Mouse (Mus musculus) embryo, embryonic 9.5 days (tissue): ENCODE data around the gene Tada1.

Source experiments
- DNase-seq: peaks from one replicate; pipeline ENCODE4 v3.0.0-alpha.2; 2017; ENCODE audit errors: extremely low spot score

Gene Tada1

DNA sequence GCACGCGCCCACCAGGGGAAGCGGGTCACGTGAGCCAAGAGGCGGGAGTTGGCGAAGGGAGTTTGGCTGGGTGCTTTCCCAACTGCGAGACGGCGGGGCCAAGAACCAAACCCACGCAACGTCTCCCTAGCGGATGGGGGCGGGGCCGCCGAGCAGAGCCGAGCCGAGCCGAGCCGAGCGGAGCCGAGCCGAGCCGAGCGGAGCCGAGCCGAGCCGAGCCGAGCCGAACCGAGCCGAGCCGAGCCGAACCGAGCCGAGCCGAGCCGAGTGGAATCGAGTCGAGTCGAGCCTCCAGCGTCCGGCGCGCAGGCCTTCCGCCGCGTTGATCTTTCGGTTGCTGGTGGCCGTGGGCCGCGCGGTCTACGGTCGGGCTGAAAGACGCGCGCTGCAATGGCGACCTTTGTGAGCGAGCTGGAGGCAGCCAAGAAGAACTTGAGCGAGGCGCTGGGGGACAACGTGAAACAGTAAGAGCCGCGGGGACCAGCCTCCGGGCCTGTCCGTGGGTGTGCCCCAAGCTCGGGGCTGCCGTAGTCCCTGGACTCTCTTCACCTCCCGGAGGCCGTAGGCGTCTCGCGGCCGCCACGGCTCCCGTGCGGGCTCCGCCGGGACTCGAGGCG lies at the start of gene Tada1:
TSS of gene Tada1 (plus strand) at position 85 of the 617 bp plus-strand sequence.
- peak; percentile 96 for DNase-seq

DNA sequence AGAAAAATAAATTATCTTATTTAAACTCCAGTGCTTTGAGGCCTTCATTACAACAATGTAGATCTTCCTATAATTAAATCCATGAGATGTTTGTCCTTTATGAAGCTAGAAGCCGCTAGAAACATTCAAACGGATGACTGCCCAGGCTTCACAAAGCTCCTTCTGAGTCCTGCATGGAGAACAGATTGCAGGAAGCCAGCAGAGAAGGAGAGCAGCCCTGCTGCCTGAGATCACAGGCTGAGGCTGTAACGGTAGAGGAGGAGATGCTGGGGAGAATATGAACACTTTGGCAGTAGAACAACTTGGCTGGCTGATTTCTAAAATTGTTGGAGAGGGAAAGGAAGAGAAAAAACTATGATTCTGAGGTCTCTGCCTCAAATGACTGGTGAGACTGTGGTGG lies 48.1 kb upstream of the Tada1 start:
- DNase-seq: no peak

DNA sequence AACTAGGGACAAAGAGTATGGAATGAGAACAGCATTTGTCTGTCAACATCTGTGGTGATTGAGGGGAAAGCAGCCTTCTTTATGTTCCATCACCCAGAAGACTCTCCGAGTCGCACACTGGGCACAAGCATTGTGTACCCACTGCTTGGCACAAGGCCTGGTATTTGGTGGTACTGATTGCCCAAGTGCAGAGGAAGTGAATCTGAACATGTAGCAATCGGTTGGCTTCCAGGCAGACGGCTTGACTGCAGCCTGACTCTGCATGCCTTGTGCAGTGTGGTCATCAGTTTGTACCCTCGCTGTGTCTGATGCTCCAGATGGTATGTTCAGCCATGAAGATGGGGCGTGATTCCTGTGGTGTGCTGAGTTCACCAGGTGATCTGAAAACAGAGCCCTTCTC lies 39.8 kb upstream of the Tada1 start:
- DNase-seq: no peak

- no peak for DNase-seq
Observed at GRCm38 (mm10) chr1:166342060-166342459, 36.8 kb upstream of the Tada1 start.

DNA sequence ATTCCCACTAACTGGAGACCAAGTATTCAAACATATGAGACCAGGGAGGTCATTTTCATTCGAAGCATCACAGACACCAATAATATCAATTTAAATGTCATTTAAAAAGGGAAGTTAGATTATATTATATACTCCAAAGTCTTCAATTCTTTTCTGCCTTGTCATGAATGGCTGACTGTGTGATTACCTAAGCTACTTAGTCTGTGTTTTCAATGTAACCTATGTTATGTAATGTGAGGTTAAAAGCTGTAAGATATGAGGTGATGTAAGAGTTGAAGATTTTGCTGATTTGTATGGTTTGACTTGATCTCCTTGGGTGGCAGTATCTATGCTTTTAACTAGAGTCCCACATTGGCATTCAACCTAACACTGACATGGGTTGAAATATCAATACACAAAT lies 36.4 kb upstream of the Tada1 start:
- no peak for DNase-seq

GRCm38 (mm10) chr1:166343586-166343985 lies 35.3 kb upstream of the Tada1 start:
- no peak for DNase-seq

DNA sequence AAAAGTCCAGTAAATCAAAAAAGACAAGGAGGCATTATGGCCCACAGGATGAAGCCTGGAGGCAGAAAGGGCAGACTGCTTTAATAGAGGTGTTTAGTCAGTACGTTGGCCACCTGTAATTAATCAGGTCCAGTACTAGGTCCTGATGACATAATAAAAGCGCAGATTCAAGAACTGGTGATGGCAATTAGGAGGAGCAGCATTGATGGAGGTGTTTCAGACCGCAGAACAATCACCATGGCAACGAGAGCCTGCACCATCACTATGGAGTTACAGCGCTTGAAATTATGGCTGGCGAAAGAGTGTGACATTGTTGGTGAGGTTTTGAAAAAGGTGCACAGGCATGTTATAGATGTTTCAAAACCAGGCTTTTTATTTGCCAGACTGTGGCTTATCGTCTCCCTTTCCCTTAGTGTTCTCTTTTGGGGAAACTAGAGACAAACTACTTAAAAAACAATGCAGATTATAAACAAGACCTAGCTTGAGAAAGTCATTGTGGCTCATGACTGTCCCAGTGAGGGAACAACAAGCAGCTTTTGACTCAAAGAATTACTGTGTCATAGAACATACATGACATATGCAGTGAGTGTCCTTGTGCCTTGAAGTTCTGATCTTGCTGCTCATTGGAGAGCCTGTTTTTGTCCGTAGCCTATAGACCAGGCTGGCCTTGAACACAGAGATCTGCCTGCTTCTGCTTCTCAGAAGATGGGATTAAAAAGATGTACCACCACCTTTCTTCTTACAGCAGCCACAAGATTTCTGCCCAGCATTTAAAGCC lies 34.4 kb upstream of the Tada1 start:
- DNase-seq: no peak

GRCm38 (mm10) chr1:166345602-166346001 lies 33.3 kb upstream of the Tada1 start:
- no peak for DNase-seq

GRCm38 (mm10) chr1:166346906-166347305 lies 32.0 kb upstream of the Tada1 start:
- DNase-seq: no peak

DNA sequence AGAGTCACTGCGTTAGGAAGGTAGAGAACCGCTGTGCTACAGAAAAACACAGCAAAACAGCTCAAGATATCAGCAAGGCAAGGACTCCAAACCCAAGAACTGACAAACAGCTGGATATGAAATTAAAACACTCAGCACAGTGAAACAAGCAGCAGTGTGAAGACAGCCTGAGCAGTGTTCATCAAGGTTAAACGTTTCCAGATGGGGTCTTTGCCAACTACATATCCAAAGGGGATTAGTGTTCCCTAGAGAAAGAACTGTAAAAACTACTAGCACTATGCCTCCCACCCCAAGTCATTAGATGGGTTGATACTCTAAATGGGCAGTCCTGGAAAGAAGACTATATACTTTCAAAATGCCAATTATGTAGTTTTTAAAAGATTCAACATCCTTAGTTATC lies 29.6 kb upstream of the Tada1 start:
- no peak for DNase-seq

DNA sequence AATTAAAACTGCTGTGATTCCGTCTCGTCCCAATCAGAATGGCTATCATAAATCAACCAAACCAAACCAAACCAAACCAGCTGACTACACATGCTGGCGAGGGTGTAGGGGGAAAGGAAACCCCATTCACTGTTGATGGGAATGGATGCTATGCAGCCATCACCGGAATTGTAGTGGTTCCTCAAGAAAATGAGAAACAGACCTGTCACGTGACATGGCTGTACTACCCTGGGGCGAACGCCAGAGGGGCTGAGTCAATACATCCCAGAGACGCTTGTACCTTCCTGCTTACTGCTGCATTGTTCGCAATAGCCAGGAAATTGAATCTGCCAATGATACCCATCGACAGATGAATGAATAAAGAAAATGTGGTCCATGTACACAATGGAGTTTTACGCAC lies 29.1 kb upstream of the Tada1 start:
- DNase-seq: no peak

DNA sequence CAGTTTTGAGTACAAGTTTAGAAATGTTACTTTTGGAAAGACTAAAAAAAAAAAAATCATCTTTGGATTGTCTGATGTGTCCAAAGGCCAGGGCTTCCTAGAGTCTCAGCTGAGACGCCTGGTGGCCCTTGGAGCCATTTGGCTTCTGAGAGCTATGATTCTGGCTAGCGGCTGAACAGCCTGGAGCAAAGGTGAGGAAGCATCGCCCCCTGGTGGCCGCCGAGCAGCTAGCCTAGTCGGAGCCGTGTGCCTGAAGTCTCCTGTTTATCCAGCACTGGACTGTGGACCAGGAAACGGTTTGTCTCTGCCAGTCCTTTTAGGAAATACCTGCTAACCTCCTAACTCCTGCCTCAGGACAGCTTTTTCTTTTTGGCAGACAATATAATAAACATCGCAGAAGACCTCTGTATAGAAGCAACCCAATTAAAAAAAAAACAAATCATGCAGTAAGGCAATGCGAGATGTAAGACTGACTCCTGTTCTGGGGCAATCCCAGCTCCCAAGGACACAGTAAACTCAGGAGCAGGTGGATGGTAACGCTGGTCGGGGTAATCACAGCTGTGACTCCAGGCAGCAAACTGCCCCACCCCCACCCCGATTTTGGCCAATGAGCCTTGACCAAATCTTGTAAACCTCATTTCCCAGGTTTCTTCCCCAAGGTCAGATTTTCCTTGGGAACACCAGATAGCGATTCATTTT lies 18.6 kb upstream of the Tada1 start:
- peak; percentile 74 for DNase-seq

DNA sequence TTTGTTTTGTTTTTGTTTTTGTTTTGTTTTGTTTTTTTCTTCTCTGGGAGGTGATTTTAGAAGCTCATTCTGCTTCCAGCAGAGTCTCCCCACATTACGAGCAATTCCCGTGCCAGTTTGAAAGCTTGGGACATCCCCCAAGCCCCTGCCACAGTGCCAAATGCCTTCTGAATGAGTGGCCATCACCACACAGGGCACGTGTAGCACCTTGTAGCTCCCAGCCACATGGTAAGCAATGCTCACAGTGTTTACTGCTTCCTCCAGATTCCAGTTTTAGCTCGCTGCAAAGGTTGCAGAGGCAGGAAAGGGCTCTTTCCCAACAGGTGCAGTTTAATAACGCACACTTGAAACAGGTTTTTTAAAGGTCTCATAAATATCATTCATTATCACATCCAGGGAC lies 18.0 kb upstream of the Tada1 start:
- no peak for DNase-seq

- DNase-seq: no peak
Observed at GRCm38 (mm10) chr1:166361842-166362241, 17.1 kb upstream of the Tada1 start.

DNA sequence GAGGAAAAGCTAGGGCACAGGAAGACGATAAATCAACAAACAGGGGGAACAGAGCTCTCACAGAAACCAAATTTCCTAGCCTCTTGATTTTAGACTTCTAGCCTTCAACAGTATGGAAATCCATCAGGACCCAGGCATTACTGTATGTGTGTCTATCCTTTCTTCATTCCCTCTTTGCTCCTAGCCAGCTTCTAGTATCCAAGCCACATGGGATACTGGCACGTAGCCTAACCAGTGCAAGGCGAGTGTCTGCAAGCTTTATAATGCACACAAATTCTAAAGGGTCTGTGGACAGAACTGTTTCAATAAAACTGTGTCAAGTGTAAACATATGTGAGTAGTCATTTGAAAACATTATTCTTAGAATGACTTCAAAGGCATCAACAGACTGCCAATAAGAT lies 16.2 kb upstream of the Tada1 start:
- DNase-seq: no peak

DNA sequence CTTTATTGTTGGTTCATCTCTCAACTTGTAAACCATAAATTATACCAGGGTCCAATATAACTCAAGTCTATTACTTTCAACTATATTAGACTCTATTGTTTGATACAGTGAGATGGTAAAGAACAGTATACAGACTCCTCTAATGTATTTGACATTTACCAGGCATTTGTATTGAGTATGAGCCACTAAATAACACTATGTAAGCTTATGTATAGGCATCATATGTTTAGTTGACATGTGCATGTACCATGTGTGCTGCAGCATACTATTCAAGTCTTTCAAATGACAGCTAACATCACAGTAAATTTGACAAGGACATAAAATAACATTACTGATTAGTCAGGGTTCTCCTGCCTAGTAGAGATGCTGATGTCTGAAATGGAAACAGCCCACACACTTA lies 15.8 kb upstream of the Tada1 start:
- no peak for DNase-seq

GRCm38 (mm10) chr1:166377171-166377570 lies 1.7 kb upstream of the Tada1 start:
- DNase-seq: no peak

DNA sequence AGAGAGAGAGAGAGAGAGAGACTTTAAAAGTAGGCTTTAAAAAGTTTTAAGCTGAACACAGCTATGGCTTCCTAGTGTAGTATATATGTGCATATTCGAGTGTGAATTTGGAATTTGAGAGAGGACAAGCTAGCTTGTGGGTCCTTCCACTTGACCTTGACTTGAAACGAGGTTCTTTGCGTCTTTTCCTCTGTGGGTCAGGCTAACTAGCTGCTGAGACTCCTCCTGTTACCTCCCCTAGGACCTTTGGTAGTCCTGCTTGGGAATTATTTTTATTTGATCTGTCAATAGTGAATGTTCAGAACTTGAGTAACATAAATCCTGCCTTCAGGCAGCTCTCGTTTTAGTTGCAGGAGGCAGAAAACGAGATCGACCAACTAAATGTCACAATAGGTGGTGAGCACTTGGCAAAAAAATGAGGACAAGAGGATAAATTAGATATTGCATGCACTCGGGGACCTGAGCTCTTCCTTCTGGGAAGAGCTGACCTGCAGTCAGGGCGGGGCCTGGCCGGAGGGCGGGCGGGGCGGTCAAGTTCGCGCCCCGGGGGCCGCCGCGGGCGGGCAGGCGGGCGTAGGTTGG lies 375 bp upstream of the Tada1 start:
- no peak for DNase-seq

GRCm38 (mm10) chr1:166379630-166380231 lies 834 bp downstream of the Tada1 start:
- DNase-seq: peak; percentile 66

DNA sequence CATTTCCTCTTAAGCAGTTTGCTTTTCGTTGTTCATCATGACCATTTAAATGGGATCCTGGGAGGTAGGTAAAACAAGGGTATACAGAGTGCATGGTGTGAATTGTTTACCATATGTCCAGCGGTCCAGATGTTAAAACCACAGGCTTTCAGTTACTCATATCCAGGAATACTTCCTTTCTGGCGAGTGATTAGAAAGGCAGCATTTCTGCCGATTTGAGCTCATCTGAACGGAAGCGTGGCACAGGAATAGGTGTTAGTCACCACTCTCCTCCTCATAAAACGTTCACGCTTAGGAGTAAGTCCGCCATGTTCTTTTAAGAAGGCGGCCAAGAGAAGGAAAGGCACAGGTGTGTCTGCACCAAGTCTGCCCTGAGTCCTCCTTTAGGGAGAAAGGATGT lies 2.4 kb downstream of the Tada1 start:
- DNase-seq: no peak

- no peak for DNase-seq
Observed at GRCm38 (mm10) chr1:166381821-166382220, 2.9 kb downstream of the Tada1 start.

- no peak for DNase-seq
Observed at GRCm38 (mm10) chr1:166382626-166383025, 3.7 kb downstream of the Tada1 start.
